ENCODE assay signal across 9 mouse cellular contexts in genomic region chr7:79606766-79607165, GRCm38 (mm10). TPM values are rescaled to one million over a fixed set of nuclear protein-coding genes. Genes with fewer than 3 reads are reported as not detected.
DNase-seq lines count a peak whose midpoint lies in the region; ATAC-seq lines count a peak whose summit lies in the region.
"Had no signal": no experiment of that assay in that cellular context is flagged by ENCODE, and none has a peak within 500 bp of the region (broad histone marks: within the 10 kb centered on the region; RNA-seq: fewer than 3 reads in every experiment).

No protein-coding gene starts in this region.

- H3K27me3 ChIP-seq in intestine, embryonic 14.5 days (replicated peaks; ENCODE audit: control insufficient read depth, insufficient read depth, low read length), result peaks cover 47% of the 10 kb centered on the region
- peaks cover 32% of the 10 kb centered on the region for H3K27me3 ChIP-seq in intestine, embryonic 16.5 days (replicated peaks; ENCODE audit: control insufficient read depth, insufficient read depth, low read length)
- H3K27me3 ChIP-seq in forebrain, embryonic 10.5 days (ENCODE audit: poor library complexity, severe bottlenecking), result peaks cover 96% of the 10 kb centered on the region
- no peaks in the 10 kb centered on the region for H3K27me3 ChIP-seq in hindbrain, embryonic 16.5 days (replicated peaks; ENCODE audit: control insufficient read depth, insufficient read depth, low read length)
- H3K27me3 ChIP-seq in midbrain, embryonic 15.5 days (replicated peaks), result peaks cover 10% of the 10 kb centered on the region; the same call in 1 of the 2 replicates

- H3K9me3 ChIP-seq in intestine, embryonic 14.5 days (ENCODE audit: control insufficient read depth, low read length), result no peaks in the 10 kb centered on the region
- H3K9me3 ChIP-seq in intestine, embryonic 16.5 days (ENCODE audit: control insufficient read depth, low read length), result no peaks in the 10 kb centered on the region
- no peaks in the 10 kb centered on the region for H3K9me3 ChIP-seq in forebrain, embryonic 10.5 days
- H3K9me3 ChIP-seq in hindbrain, embryonic 16.5 days (ENCODE audit: control insufficient read depth, low read length), result no peaks in the 10 kb centered on the region
- no peaks in the 10 kb centered on the region for H3K9me3 ChIP-seq in midbrain, embryonic 15.5 days

- H3K9ac ChIP-seq in intestine, embryonic 14.5 days (ENCODE audit: low read length), result no peak overlapping the region
- H3K9ac ChIP-seq in intestine, embryonic 16.5 days (ENCODE audit: low read depth, low read length), result no peak overlapping the region
- H3K9ac ChIP-seq in hindbrain, embryonic 16.5 days (ENCODE audit: low read depth, low read length), result no peak overlapping the region
- H3K9ac ChIP-seq in midbrain, embryonic 15.5 days, result no peak overlapping the region

- no peak overlapping the region for H3K27ac ChIP-seq in intestine, embryonic 14.5 days (ENCODE audit: low read depth)
- H3K27ac ChIP-seq in intestine, embryonic 16.5 days (ENCODE audit: low read length), result no peak overlapping the region
- H3K27ac ChIP-seq in forebrain, embryonic 10.5 days, result no peak overlapping the region; the same call in 1 of the 2 replicates
- no peak overlapping the region for H3K27ac ChIP-seq in hindbrain, embryonic 16.5 days (ENCODE audit: low read depth, low read length)
- H3K27ac ChIP-seq in midbrain, embryonic 15.5 days, result no peak overlapping the region

- 53% methylated on average over 3 of the region's 3 CpGs for WGBS in intestine, embryonic 14.5 days
- WGBS in intestine, embryonic 16.5 days, result 33% methylated on average over 3 of the region's 3 CpGs
- WGBS in forebrain, embryonic 10.5 days, result 32% methylated on average over 3 of the region's 3 CpGs
- WGBS in hindbrain, embryonic 16.5 days, result 41% methylated on average over 3 of the region's 3 CpGs
- WGBS in midbrain, embryonic 15.5 days, result 29% methylated on average over 3 of the region's 3 CpGs

- ATAC-seq in intestine, embryonic 14.5 days (replicated peaks; ENCODE audit: low FRiP score, low TSS enrichment, low read depth), result no peak
- ATAC-seq in intestine, embryonic 16.5 days, result no peak
- no peak for ATAC-seq in hindbrain, embryonic 16.5 days
- 0 out of 2 replicates have a peak, but pooled peaks have one; percentile 13 for ATAC-seq in midbrain, embryonic 15.5 days (replicated peaks)
- ATAC-seq: Patski had no signal

- H3K4me2 ChIP-seq in intestine, embryonic 14.5 days (ENCODE audit: low read length), result peak overlapping the region; percentile 43; the same call in 1 of the 2 replicates
- H3K4me2 ChIP-seq in intestine, embryonic 16.5 days (ENCODE audit: low read depth, low read length), result no peak overlapping the region
- H3K4me2 ChIP-seq in hindbrain, embryonic 16.5 days (ENCODE audit: low read length), result peak overlapping the region; percentile 73
- H3K4me2 ChIP-seq in midbrain, embryonic 15.5 days, result peak overlapping the region; percentile 56

- DNase-seq in intestine, embryonic 14.5 days (ENCODE audit: low spot score), result no peak
- DNase-seq in forebrain, embryonic 10.5 days (ENCODE audit: extremely low spot score, low spot score), result no peak
- DNase-seq in cerebellum, adult 11 months, result no peak
- no peak for DNase-seq in cerebellum, postnatal 10 days
- DNase-seq in cerebellum, adult 18-20 months, result no peak

- H3K36me3 ChIP-seq in intestine, embryonic 14.5 days (ENCODE audit: control insufficient read depth, insufficient read depth, low read length), result no peaks in the 10 kb centered on the region
- no peaks in the 10 kb centered on the region for H3K36me3 ChIP-seq in intestine, embryonic 16.5 days (ENCODE audit: control insufficient read depth, insufficient read depth, low read length)
- H3K36me3 ChIP-seq in forebrain, embryonic 10.5 days (replicated peaks), result no peaks in the 10 kb centered on the region
- H3K36me3 ChIP-seq in hindbrain, embryonic 16.5 days (ENCODE audit: control insufficient read depth, insufficient read depth, low read length), result no peaks in the 10 kb centered on the region
- H3K36me3 ChIP-seq in midbrain, embryonic 15.5 days (replicated peaks), result no peaks in the 10 kb centered on the region

- 0 out of 2 replicates have a peak, but pooled peaks cover 3% of the 10 kb centered on the region for H3K4me1 ChIP-seq in intestine, embryonic 14.5 days (replicated peaks; ENCODE audit: control insufficient read depth, insufficient read depth, low read length)
- peaks cover 6% of the 10 kb centered on the region; the same call in 1 of the 2 replicates for H3K4me1 ChIP-seq in intestine, embryonic 16.5 days (ENCODE audit: control insufficient read depth, insufficient read depth, low read length)
- H3K4me1 ChIP-seq in forebrain, embryonic 10.5 days, result peaks cover 35% of the 10 kb centered on the region
- peaks cover 6% of the 10 kb centered on the region for H3K4me1 ChIP-seq in hindbrain, embryonic 16.5 days (ENCODE audit: control insufficient read depth, insufficient read depth, low read depth, low read length)
- peaks cover 7% of the 10 kb centered on the region for H3K4me1 ChIP-seq in midbrain, embryonic 15.5 days

- H3K4me3 ChIP-seq in intestine, embryonic 14.5 days (ENCODE audit: low read depth, low read length), result no peak overlapping the region
- no peak overlapping the region for H3K4me3 ChIP-seq in intestine, embryonic 16.5 days (ENCODE audit: low read length)
- H3K4me3 ChIP-seq in forebrain, embryonic 10.5 days, result peak overlapping the region; percentile 53
- no peak overlapping the region for H3K4me3 ChIP-seq in hindbrain, embryonic 16.5 days (ENCODE audit: low read length)
- H3K4me3 ChIP-seq in midbrain, embryonic 15.5 days, result no peak overlapping the region

RNA-seq across cellular contexts. Expression of gene Rhcg, which starts 10.7 kb away (rescaled TPM):
- 0.08 TPM in 1 of 2 replicates, not detected in the other for polyA plus RNA-seq in intestine, embryonic 14.5 days (2014; fragmentation: Nextera tagmentation; extraction: Ambion mirVana)
- 0.20 and 0.23 TPM in 2 replicates for polyA plus RNA-seq in intestine, embryonic 16.5 days (2015; fragmentation: Nextera tagmentation; extraction: Ambion mirVana)
- polyA plus RNA-seq in forebrain, embryonic 10.5 days (2016; fragmentation: Nextera tagmentation; extraction: Ambion mirVana), result 2.4 and 3.3 TPM in 2 replicates
- polyA plus RNA-seq in hindbrain, embryonic 16.5 days (2015; fragmentation: Nextera tagmentation; extraction: Ambion mirVana), result 5.5 and 5.7 TPM in 2 replicates
- polyA plus RNA-seq in midbrain, embryonic 15.5 days (2015; fragmentation: Nextera tagmentation; extraction: Ambion mirVana), result 1.9 and 2.1 TPM in 2 replicates

RNA-seq across cellular contexts. Expression of gene Ticrr, which starts 53.2 kb away (rescaled TPM):
- polyA plus RNA-seq in intestine, embryonic 14.5 days (2014; fragmentation: Nextera tagmentation; extraction: Ambion mirVana), result 11.0 and 11.2 TPM in 2 replicates
- polyA plus RNA-seq in intestine, embryonic 16.5 days (2015; fragmentation: Nextera tagmentation; extraction: Ambion mirVana), result 4.3 and 4.5 TPM in 2 replicates
- polyA plus RNA-seq in forebrain, embryonic 10.5 days (2016; fragmentation: Nextera tagmentation; extraction: Ambion mirVana), result 18.0 and 18.2 TPM in 2 replicates
- 1.8 and 2.1 TPM in 2 replicates for polyA plus RNA-seq in hindbrain, embryonic 16.5 days (2015; fragmentation: Nextera tagmentation; extraction: Ambion mirVana)
- polyA plus RNA-seq in midbrain, embryonic 15.5 days (2015; fragmentation: Nextera tagmentation; extraction: Ambion mirVana), result 1.5 and 2.2 TPM in 2 replicates
